8 mouse cellular contexts compared by ENCODE assay signal in genomic region chr6:30551644-30552580, GRCm38 (mm10). TPM values are rescaled to one million over a fixed set of nuclear protein-coding genes. Genes with fewer than 3 reads are reported as not detected.
DNase-seq lines count a peak whose midpoint lies in the region; ATAC-seq and TF ChIP-seq lines count a peak whose summit lies in the region.

No protein-coding gene starts in this region.

- no peaks in the 10 kb centered on the region for H3K36me3 ChIP-seq in heart, embryonic 11.5 days (ENCODE audit: control insufficient read depth, insufficient read depth, low read length)
- no peaks in the 10 kb centered on the region for H3K36me3 ChIP-seq in hindbrain, postnatal 0 days (ENCODE audit: insufficient read depth, low read length)
- no peaks in the 10 kb centered on the region for H3K36me3 ChIP-seq in neural tube, embryonic 13.5 days

- WGBS in heart, embryonic 11.5 days (ENCODE audit: insufficient replicate concordance), result 32% methylated on average over 23 of the region's 23 CpGs
- 15% methylated on average over 23 of the region's 23 CpGs for WGBS in hindbrain, postnatal 0 days
- WGBS in neural tube, embryonic 13.5 days, result 14% methylated on average over 23 of the region's 23 CpGs

- intact Hi-C loops in gastrocnemius, postnatal 14 days (cut with DNase I; ENCODE audit: low total_unique reads), result no loop called here

- no peak; the same call in 1 of the 2 replicates for ATAC-seq in heart, embryonic 11.5 days (replicated peaks; ENCODE audit: insufficient number of reproducible peaks, low FRiP score, low TSS enrichment)
- peak; percentile 88 for ATAC-seq in hindbrain, postnatal 0 days
- ATAC-seq in neural tube, embryonic 13.5 days (ENCODE audit: low read depth), result peak; percentile 85

- no peaks in the 10 kb centered on the region for H3K27me3 ChIP-seq in heart, embryonic 11.5 days (ENCODE audit: control insufficient read depth, insufficient read depth, low read length)
- no peaks in the 10 kb centered on the region for H3K27me3 ChIP-seq in hindbrain, postnatal 0 days (ENCODE audit: insufficient read depth, low read length)
- H3K27me3 ChIP-seq in neural tube, embryonic 13.5 days, result no peaks in the 10 kb centered on the region

- 0 out of 2 replicates have a peak overlapping the region, but pooled peaks have one; percentile 15 for H3K27ac ChIP-seq in heart, embryonic 11.5 days (ENCODE audit: low read depth, low read length)
- peak overlapping the region; percentile 65 for H3K27ac ChIP-seq in hindbrain, postnatal 0 days
- H3K27ac ChIP-seq in neural tube, embryonic 13.5 days (replicated peaks), result peak overlapping the region; percentile 88

- peak overlapping the region; percentile 46 for H3K4me2 ChIP-seq in heart, embryonic 11.5 days
- H3K4me2 ChIP-seq in hindbrain, postnatal 0 days (ENCODE audit: low read depth, low read length), result peak overlapping the region; percentile 54
- H3K4me2 ChIP-seq in neural tube, embryonic 13.5 days, result peak overlapping the region; percentile 53

- no peak for DNase-seq in heart, adult 9 months (ENCODE audit: low spot score in 2 of 2)
- DNase-seq in right cerebral cortex, postnatal 4 days, result peak; percentile 60
- DNase-seq in right cerebral cortex, postnatal 36 days (ENCODE audit: low spot score in 2 of 2), result no peak
- peak; percentile 92 for DNase-seq in hindbrain, postnatal 0 days (ENCODE audit: low spot score)
- DNase-seq in thymus, postnatal 10 days (ENCODE audit: low spot score in 2 of 2), result no peak
- DNase-seq in gastrocnemius, postnatal 14 days, result no peak

- peaks cover 16% of the 10 kb centered on the region for H3K4me1 ChIP-seq in heart, embryonic 11.5 days (ENCODE audit: control insufficient read depth, insufficient read depth, low read length)
- peaks cover 7% of the 10 kb centered on the region for H3K4me1 ChIP-seq in hindbrain, postnatal 0 days (ENCODE audit: insufficient read depth, low read length)
- peaks cover 50% of the 10 kb centered on the region for H3K4me1 ChIP-seq in neural tube, embryonic 13.5 days (replicated peaks)

- no peak overlapping the region for H3K4me3 ChIP-seq in heart, embryonic 11.5 days (ENCODE audit: low read depth, low read length)
- H3K4me3 ChIP-seq in hindbrain, postnatal 0 days (ENCODE audit: low read length), result peak overlapping the region; percentile 23
- peak overlapping the region; percentile 20 for H3K4me3 ChIP-seq in neural tube, embryonic 13.5 days

- TF ChIP-seq CTCF in hindbrain, postnatal 0 days (IDR thresholded peaks at IDR 0.05; ENCODE audit: low read depth), result peak; percentile 56

- H3K9me3 ChIP-seq in heart, embryonic 11.5 days (replicated peaks; ENCODE audit: control insufficient read depth, low read length), result no peaks in the 10 kb centered on the region
- no peaks in the 10 kb centered on the region for H3K9me3 ChIP-seq in hindbrain, postnatal 0 days (ENCODE audit: low read length)
- H3K9me3 ChIP-seq in neural tube, embryonic 13.5 days, result no peaks in the 10 kb centered on the region

- H3K9ac ChIP-seq in heart, embryonic 11.5 days (ENCODE audit: low read depth, low read length), result peak overlapping the region; percentile 22; the same call in 1 of the 2 replicates
- peak overlapping the region; percentile 43 for H3K9ac ChIP-seq in hindbrain, postnatal 0 days (replicated peaks; ENCODE audit: low read length)
- H3K9ac ChIP-seq in neural tube, embryonic 13.5 days, result peak overlapping the region; percentile 60

RNA-seq across cellular contexts. Expression of gene Cpa2, which starts 10.5 kb away (rescaled TPM):
- 8.3 and 11.7 TPM in 2 replicates for polyA plus RNA-seq in heart, embryonic 11.5 days (2014; fragmentation: Nextera tagmentation; extraction: Ambion mirVana)
- 6.2 and 8.1 TPM in 2 replicates for total RNA-seq in hindbrain, postnatal 0 days (2014; rRNA removed)
- 14.9 and 15.7 TPM in 2 replicates for polyA plus RNA-seq in hindbrain, postnatal 0 days (2015; fragmentation: Nextera tagmentation; extraction: Ambion mirVana)
- 6.2 and 7.8 TPM in 2 replicates for polyA plus RNA-seq in neural tube, embryonic 13.5 days (2015; fragmentation: Nextera tagmentation; extraction: Ambion mirVana)
- total RNA-seq in gastrocnemius, postnatal 14 days (2021), result 1 to 10 TPM in 1 of 2 experiments, not detected in 1; 1.3 TPM

RNA-seq across cellular contexts. Expression of gene Cpa4, which starts 16.3 kb away (rescaled TPM):
- polyA plus RNA-seq in heart, embryonic 11.5 days (2014; fragmentation: Nextera tagmentation; extraction: Ambion mirVana), result 2.4 TPM in 2 replicates
- 0.11 and 0.16 TPM in 2 replicates for total RNA-seq in hindbrain, postnatal 0 days (2014; rRNA removed)
- 0.45 and 0.53 TPM in 2 replicates for polyA plus RNA-seq in hindbrain, postnatal 0 days (2015; fragmentation: Nextera tagmentation; extraction: Ambion mirVana)
- 0.59 and 0.87 TPM in 2 replicates for polyA plus RNA-seq in neural tube, embryonic 13.5 days (2015; fragmentation: Nextera tagmentation; extraction: Ambion mirVana)
- under 1 TPM; 0.13 to 0.25 TPM for total RNA-seq in gastrocnemius, postnatal 14 days (2021)

RNA-seq across cellular contexts. Expression of gene Ssmem1, which starts 42.3 kb away (rescaled TPM):
- 0.62 TPM in 1 of 2 replicates, not detected in the other for polyA plus RNA-seq in heart, embryonic 11.5 days (2014; fragmentation: Nextera tagmentation; extraction: Ambion mirVana)
- 0.26 TPM in 1 of 2 replicates, not detected in the other for total RNA-seq in hindbrain, postnatal 0 days (2014; rRNA removed)
- polyA plus RNA-seq in hindbrain, postnatal 0 days (2015; fragmentation: Nextera tagmentation; extraction: Ambion mirVana), result 0.18 and 0.39 TPM in 2 replicates
- not detected in 2 replicates for polyA plus RNA-seq in neural tube, embryonic 13.5 days (2015; fragmentation: Nextera tagmentation; extraction: Ambion mirVana)
- total RNA-seq in gastrocnemius, postnatal 14 days (2021), result under 1 TPM; 0.14 to 0.29 TPM

RNA-seq across cellular contexts. Expression of gene Tmem209, which starts 42.3 kb away (rescaled TPM):
- 29.3 and 30.9 TPM in 2 replicates for polyA plus RNA-seq in heart, embryonic 11.5 days (2014; fragmentation: Nextera tagmentation; extraction: Ambion mirVana)
- 35.3 and 50.0 TPM in 2 replicates for total RNA-seq in hindbrain, postnatal 0 days (2014; rRNA removed)
- 23.2 and 25.0 TPM in 2 replicates for polyA plus RNA-seq in hindbrain, postnatal 0 days (2015; fragmentation: Nextera tagmentation; extraction: Ambion mirVana)
- 28.3 and 28.4 TPM in 2 replicates for polyA plus RNA-seq in neural tube, embryonic 13.5 days (2015; fragmentation: Nextera tagmentation; extraction: Ambion mirVana)
- total RNA-seq in gastrocnemius, postnatal 14 days (2021), result 1 to 10 TPM; 7.9 to 8.3 TPM

RNA-seq across cellular contexts. Expression of gene Cpa5, which starts 58.9 kb away (rescaled TPM):
- 1.4 and 2.7 TPM in 2 replicates for polyA plus RNA-seq in heart, embryonic 11.5 days (2014; fragmentation: Nextera tagmentation; extraction: Ambion mirVana)
- total RNA-seq in hindbrain, postnatal 0 days (2014; rRNA removed), result not detected in 2 replicates
- 0.14 TPM in 1 of 2 replicates, not detected in the other for polyA plus RNA-seq in hindbrain, postnatal 0 days (2015; fragmentation: Nextera tagmentation; extraction: Ambion mirVana)
- polyA plus RNA-seq in neural tube, embryonic 13.5 days (2015; fragmentation: Nextera tagmentation; extraction: Ambion mirVana), result not detected in 2 replicates
- under 1 TPM; 0.31 to 0.43 TPM for total RNA-seq in gastrocnemius, postnatal 14 days (2021)

Comparison
In these comparisons a context has a peak if more than half of its experiments do, and no peak if none do; other contexts are left out.
1. DNase-seq: peak in right cerebral cortex, postnatal 4 days (single experiment) and hindbrain, postnatal 0 days (single experiment); none in heart, adult 9 months (0 of 2), right cerebral cortex, postnatal 36 days (0 of 2), thymus, postnatal 10 days (0 of 2) and gastrocnemius, postnatal 14 days (single experiment).
2. H3K27ac ChIP-seq: peak in every context shown above with its lines; median percentile 88 in neural tube, embryonic 13.5 days; 65 in hindbrain, postnatal 0 days; 15 in heart, embryonic 11.5 days.
3. Peak in every context shown above with its lines, with median percentiles within 50 percentile points of each other: H3K4me2 ChIP-seq and H3K9ac ChIP-seq.